Mouse (Mus musculus) hindbrain, embryonic 12.5 days (tissue): ENCODE measurements around the gene Pan3. TPM values are rescaled to one million over a fixed set of nuclear protein-coding genes. Genes with fewer than 3 reads are reported as not detected.

ENCODE experiments used
- ATAC-seq: fragments of 200-750 bp; cut with Nextera tagmentation; 2 replicates; pipeline ENCODE4 v1.8.0; 2017; ENCODE audit warnings: moderate TSS enrichment; ENCODE audit not compliant: low FRiP score
- H3K27ac ChIP-seq: fragments of 300-500 bp; sonication (generic); 2 replicates; pipeline ENCODE4 v1.5.1; 2016; ENCODE audit warnings: mild to moderate bottlenecking
- H3K27me3 ChIP-seq: fragments of 300-500 bp; sonication (generic); 2 replicates; pipeline ENCODE4 v1.6.1; 2016; ENCODE audit warnings: mild to moderate bottlenecking
- H3K36me3 ChIP-seq: fragments of 300-500 bp; sonication (generic); 2 replicates; pipeline ENCODE4 v1.6.1; 2016; ENCODE audit warnings: mild to moderate bottlenecking
- H3K4me1 ChIP-seq: fragments of 300-500 bp; sonication (generic); 2 replicates; pipeline ENCODE4 v1.6.1; 2016
- H3K4me2 ChIP-seq: fragments of 300-500 bp; sonication (generic); replicated peaks from 2 replicates; pipeline ENCODE4 v1.6.1; 2016; ENCODE audit warnings: mild to moderate bottlenecking
- H3K4me3 ChIP-seq: fragments of 300-500 bp; sonication (generic); 2 replicates; pipeline ENCODE4 v1.5.1; 2016; ENCODE audit warnings: mild to moderate bottlenecking
- H3K9ac ChIP-seq: fragments of 300-500 bp; sonication (generic); 2 replicates; pipeline ENCODE4 v1.6.1; 2016; ENCODE audit warnings: mild to moderate bottlenecking, moderate library complexity
- H3K9me3 ChIP-seq: fragments of 300-500 bp; sonication (generic); replicated peaks from 2 replicates; pipeline ENCODE4 v1.6.1; 2016; ENCODE audit warnings: mild to moderate bottlenecking
- WGBS: fragments of 180-500 bp; shearing (Covaris S2); methylation state at CpG from one replicate; pipeline ENCODE4 v1.1.7; 2016; 5-methylcytosine and 5-hydroxymethylcytosine counted together
- polyA plus RNA-seq: library from polyadenylated mRNA; unstranded; fragments of >200 nt; fragmentation: Nextera tagmentation; extraction: Ambion mirVana; gene quantifications from 2 replicates; pipeline ENCODE4 v1.2.1, GENCODE M21; 2016

Gene Pan3
- polyA plus RNA-seq, 1 experiment from 2014 or later, result 56.4 TPM

- no peak overlapping the region for H3K4me2 ChIP-seq
- no peaks in the 10 kb centered on the region for H3K9me3 ChIP-seq
- no peak overlapping the region for H3K9ac ChIP-seq
- no peaks in the 10 kb centered on the region for H3K4me1 ChIP-seq
- H3K36me3 ChIP-seq, result peaks cover 12% of the 10 kb centered on the region
- no peaks in the 10 kb centered on the region for H3K27me3 ChIP-seq
- no peak overlapping the region for H3K4me3 ChIP-seq
- ATAC-seq, result no peak
- no peak overlapping the region for H3K27ac ChIP-seq
Observed at GRCm38 (mm10) chr5:147466361-147466760, 36.4 kb downstream of the Pan3 start.

DNA sequence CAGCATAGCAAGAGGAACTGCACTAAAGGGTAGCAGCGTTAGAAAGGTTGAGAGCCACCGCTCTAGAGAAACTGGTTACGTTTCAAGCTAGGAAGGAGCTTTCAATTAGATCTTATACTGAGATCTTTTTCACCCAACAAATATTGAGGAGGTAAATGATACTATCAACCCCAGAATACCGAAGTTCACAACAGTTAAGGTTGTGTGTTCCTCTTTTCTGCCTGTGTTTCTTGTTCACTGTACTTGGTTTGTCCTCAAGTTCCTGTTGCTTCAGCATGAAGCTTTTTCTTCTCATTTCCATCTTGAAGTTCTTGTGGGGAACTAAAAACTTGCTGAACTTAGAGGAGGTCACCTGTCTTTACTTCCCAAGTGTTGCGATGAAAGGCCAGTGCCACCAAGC, 41.2 kb downstream of the Pan3 start:
- Histone ChIP-seq H3K27me3 (no peaks in the 10 kb centered on the region), H3K4me1 (peaks cover 3% of the 10 kb centered on the region; the same call in 1 of the 2 replicates), H3K27ac (no peak overlapping the region), H3K36me3 (peaks cover 12% of the 10 kb centered on the region), H3K4me3 (no peak overlapping the region), H3K9me3 (no peaks in the 10 kb centered on the region), H3K4me2 (no peak overlapping the region), H3K9ac (no peak overlapping the region)
- 97% methylated on average over 5 of the region's 5 CpGs for WGBS
- ATAC-seq, result no peak

DNA sequence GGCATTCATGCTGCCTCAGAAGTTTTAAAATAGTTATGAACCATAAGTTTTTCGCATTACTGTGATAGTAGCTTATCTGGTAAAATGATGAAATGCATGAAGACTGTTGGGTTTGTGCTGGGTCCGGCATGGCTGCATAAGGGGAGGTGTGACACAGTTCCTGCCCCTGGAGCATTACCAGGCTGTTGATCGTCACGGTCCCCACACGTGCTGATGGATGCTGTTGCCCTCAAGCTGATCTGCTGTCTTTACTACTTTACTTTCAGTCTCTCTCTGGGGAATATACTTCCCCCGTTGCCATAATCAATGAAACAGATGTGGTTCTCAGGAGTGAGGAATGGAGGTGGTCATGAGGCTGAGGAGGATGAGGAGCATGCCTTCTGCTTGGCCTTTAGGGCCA, 43.1 kb downstream of the Pan3 start:
- H3K4me3 ChIP-seq, result no peak overlapping the region
- 70% methylated on average over 6 of the region's 6 CpGs for WGBS
- no peaks in the 10 kb centered on the region for H3K9me3 ChIP-seq
- no peaks in the 10 kb centered on the region for H3K36me3 ChIP-seq
- no peak overlapping the region for H3K27ac ChIP-seq
- no peak overlapping the region for H3K4me2 ChIP-seq
- H3K9ac ChIP-seq, result no peak overlapping the region
- ATAC-seq, result no peak
- H3K27me3 ChIP-seq, result no peaks in the 10 kb centered on the region
- H3K4me1 ChIP-seq, result peaks cover 3% of the 10 kb centered on the region; the same call in 1 of the 2 replicates

DNA sequence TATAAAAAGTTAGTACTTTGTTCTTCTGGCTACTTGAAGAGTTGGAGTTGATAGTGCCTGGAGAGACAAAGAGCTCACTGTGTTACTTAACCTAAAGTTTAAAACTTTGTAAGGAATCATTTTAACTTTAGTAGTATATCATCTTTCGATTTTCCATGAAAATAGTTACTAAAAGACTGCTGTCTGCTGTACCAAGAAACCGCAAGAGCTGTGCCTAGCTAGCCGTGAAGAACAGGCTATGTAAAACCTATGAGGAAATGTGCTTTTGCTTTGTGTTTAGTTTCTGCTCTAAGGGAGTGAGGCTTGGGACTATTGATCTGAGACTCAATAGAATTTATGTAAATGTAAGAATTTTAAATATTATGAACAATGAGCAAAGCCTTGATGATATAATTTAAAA, 43.9 kb downstream of the Pan3 start:
- no peaks in the 10 kb centered on the region for H3K9me3 ChIP-seq
- H3K36me3 ChIP-seq, result no peaks in the 10 kb centered on the region
- H3K27ac ChIP-seq, result no peak overlapping the region
- WGBS, result 93% methylated on average over 3 of the region's 3 CpGs
- H3K4me2 ChIP-seq, result no peak overlapping the region
- no peaks in the 10 kb centered on the region for H3K27me3 ChIP-seq
- H3K4me3 ChIP-seq, result no peak overlapping the region
- H3K4me1 ChIP-seq, result peaks cover 3% of the 10 kb centered on the region; the same call in 1 of the 2 replicates
- H3K9ac ChIP-seq, result no peak overlapping the region
- ATAC-seq, result no peak

DNA sequence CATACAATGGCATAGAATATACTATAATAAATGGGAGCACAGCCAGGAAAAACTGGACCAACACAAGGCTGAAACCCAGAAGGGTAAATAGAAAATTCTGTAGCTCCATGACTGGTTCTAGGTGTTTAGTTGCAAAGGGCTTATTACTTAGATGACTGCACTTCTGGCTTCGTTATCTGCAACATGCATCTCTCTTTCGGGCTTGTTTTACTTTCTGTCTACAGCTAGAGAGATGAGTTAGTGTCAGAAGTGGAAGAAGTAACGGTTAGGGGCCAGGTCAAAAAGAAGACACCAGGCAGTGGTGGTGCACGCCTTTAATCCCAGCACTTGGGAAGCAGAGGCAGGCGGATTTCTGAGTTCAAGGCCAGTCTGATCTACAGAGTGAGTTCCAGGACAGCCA, 46.1 kb downstream of the Pan3 start:
- H3K9me3 ChIP-seq, result no peaks in the 10 kb centered on the region
- no peak overlapping the region for H3K9ac ChIP-seq
- H3K27ac ChIP-seq, result no peak overlapping the region
- no peak overlapping the region for H3K4me2 ChIP-seq
- H3K4me3 ChIP-seq, result no peak overlapping the region
- H3K4me1 ChIP-seq, result peaks cover 3% of the 10 kb centered on the region; the same call in 1 of the 2 replicates
- H3K36me3 ChIP-seq, result no peaks in the 10 kb centered on the region
- no peak for ATAC-seq
- H3K27me3 ChIP-seq, result no peaks in the 10 kb centered on the region
- WGBS, result 97% methylated on average over 5 of the region's 5 CpGs

GRCm38 (mm10) chr5:147477106-147477505, 47.1 kb downstream of the Pan3 start:
- H3K27me3 ChIP-seq, result no peaks in the 10 kb centered on the region
- H3K9me3 ChIP-seq, result no peaks in the 10 kb centered on the region
- no peak overlapping the region for H3K4me2 ChIP-seq
- H3K27ac ChIP-seq, result no peak overlapping the region
- no peaks in the 10 kb centered on the region for H3K36me3 ChIP-seq
- WGBS, result 98% methylated on average over 9 of the region's 9 CpGs
- peaks cover 3% of the 10 kb centered on the region; the same call in 1 of the 2 replicates for H3K4me1 ChIP-seq
- no peak overlapping the region for H3K4me3 ChIP-seq
- H3K9ac ChIP-seq, result no peak overlapping the region
- no peak for ATAC-seq

DNA sequence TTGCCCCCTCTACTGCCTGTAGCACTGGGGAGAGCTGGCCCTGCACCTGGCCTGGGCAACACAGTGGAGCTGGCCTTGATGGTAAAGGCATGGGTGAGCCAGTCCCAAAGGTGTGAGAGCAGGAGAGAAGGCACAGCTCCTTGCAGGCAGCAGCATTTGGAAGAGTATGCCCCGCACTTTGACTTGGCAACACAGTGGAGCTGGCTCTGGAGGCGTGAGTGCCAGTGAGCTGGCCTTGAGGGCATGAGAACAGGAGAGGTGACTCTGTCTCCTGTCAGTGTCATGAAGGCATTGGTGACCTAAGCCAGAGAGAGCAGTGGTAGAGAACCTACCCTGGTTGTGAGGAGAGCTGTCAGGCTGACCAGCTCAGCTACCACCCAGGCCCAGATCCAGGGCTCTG, 49.4 kb downstream of the Pan3 start:
- H3K27me3 ChIP-seq, result no peaks in the 10 kb centered on the region
- no peak overlapping the region for H3K4me2 ChIP-seq
- ATAC-seq, result no peak
- no peaks in the 10 kb centered on the region for H3K36me3 ChIP-seq
- H3K4me3 ChIP-seq, result no peak overlapping the region
- no peak overlapping the region for H3K27ac ChIP-seq
- no peak overlapping the region for H3K9ac ChIP-seq
- WGBS, result 92% methylated on average over 2 of the region's 2 CpGs
- no peaks in the 10 kb centered on the region for H3K4me1 ChIP-seq
- H3K9me3 ChIP-seq, result no peaks in the 10 kb centered on the region

- ATAC-seq, result no peak
- Histone ChIP-seq H3K4me1 (no peaks in the 10 kb centered on the region), H3K27ac (no peak overlapping the region), H3K36me3 (no peaks in the 10 kb centered on the region), H3K4me3 (no peak overlapping the region), H3K27me3 (no peaks in the 10 kb centered on the region), H3K9me3 (no peaks in the 10 kb centered on the region), H3K4me2 (no peak overlapping the region), H3K9ac (no peak overlapping the region)
- whole genome bisulfite sequencing, result 79% methylated on average over 3 of the region's 3 CpGs
Observed at GRCm38 (mm10) chr5:147484142-147484541, 54.2 kb downstream of the Pan3 start.

- no peaks in the 10 kb centered on the region for H3K9me3 ChIP-seq
- 87% methylated on average over 6 of the region's 6 CpGs for WGBS
- no peaks in the 10 kb centered on the region for H3K36me3 ChIP-seq
- no peaks in the 10 kb centered on the region for H3K27me3 ChIP-seq
- no peak overlapping the region for H3K4me2 ChIP-seq
- no peak overlapping the region for H3K4me3 ChIP-seq
- no peak overlapping the region for H3K27ac ChIP-seq
- no peaks in the 10 kb centered on the region for H3K4me1 ChIP-seq
- H3K9ac ChIP-seq, result no peak overlapping the region
- ATAC-seq, result no peak
Observed at GRCm38 (mm10) chr5:147489226-147489625, 59.3 kb downstream of the Pan3 start.

DNA sequence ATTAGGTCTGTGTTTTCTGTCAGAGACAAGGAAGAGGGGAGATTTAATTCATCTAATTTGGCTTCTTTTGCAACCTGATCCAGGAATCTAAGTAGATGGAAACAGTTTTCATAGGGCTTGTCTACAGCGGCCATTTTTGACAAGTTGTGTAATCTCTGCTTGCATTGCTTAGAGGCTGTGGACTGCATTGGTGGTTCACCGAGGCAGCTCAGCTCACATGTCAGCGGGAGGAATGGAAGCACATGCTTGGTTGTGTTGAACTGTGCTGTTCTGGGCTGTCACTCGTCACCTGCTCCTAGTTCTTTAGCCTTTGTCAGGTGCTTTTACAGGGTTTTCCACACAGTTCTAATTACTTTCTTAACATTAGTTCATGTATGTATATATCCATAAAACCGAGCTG, 60.9 kb downstream of the Pan3 start:
- Histone ChIP-seq H3K27ac (no peak overlapping the region), H3K9ac (no peak overlapping the region), H3K4me1 (no peaks in the 10 kb centered on the region), H3K27me3 (no peaks in the 10 kb centered on the region), H3K4me2 (no peak overlapping the region), H3K4me3 (no peak overlapping the region), H3K9me3 (no peaks in the 10 kb centered on the region), H3K36me3 (no peaks in the 10 kb centered on the region)
- no peak for ATAC-seq
- WGBS, result 88% methylated on average over 5 of the region's 5 CpGs

- Histone ChIP-seq H3K27ac (no peak overlapping the region), H3K4me1 (no peaks in the 10 kb centered on the region), H3K9me3 (no peaks in the 10 kb centered on the region), H3K36me3 (no peaks in the 10 kb centered on the region), H3K27me3 (no peaks in the 10 kb centered on the region), H3K9ac (no peak overlapping the region), H3K4me3 (no peak overlapping the region), H3K4me2 (no peak overlapping the region)
- WGBS, result 80% methylated on average over 3 of the region's 3 CpGs
- ATAC-seq, result no peak
Observed at GRCm38 (mm10) chr5:147492511-147492910, 62.5 kb downstream of the Pan3 start.

DNA sequence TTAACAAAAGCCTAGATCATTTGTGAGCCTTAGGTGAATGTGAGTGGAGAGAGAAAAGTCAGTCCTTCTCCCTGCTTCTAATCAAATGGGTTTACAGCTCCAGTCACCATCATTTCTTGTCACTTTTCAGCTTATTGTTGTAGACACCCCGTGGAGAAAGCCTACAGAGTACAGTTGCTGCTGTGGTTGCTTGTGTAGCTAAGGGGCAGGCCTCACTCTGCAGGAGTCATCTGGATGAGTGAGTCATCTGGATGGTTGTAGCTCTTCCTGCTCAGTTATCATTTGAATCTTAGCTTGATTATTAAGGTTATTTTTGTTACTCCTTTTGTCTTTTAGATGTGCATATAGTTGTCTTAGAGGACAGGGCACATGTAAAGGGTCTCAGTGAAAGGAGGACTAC, 63.2 kb downstream of the Pan3 start:
- H3K9me3 ChIP-seq, result no peaks in the 10 kb centered on the region
- H3K36me3 ChIP-seq, result no peaks in the 10 kb centered on the region
- no peaks in the 10 kb centered on the region for H3K4me1 ChIP-seq
- H3K4me2 ChIP-seq, result no peak overlapping the region
- 83% methylated on average over 1 of the region's 1 CpGs for WGBS
- no peaks in the 10 kb centered on the region for H3K27me3 ChIP-seq
- H3K27ac ChIP-seq, result no peak overlapping the region
- no peak for ATAC-seq
- no peak overlapping the region for H3K9ac ChIP-seq
- H3K4me3 ChIP-seq, result no peak overlapping the region

- no peak for ATAC-seq
- WGBS, result 92% methylated on average over 8 of the region's 8 CpGs
- Histone ChIP-seq H3K36me3 (no peaks in the 10 kb centered on the region), H3K4me3 (no peak overlapping the region), H3K9ac (no peak overlapping the region), H3K9me3 (no peaks in the 10 kb centered on the region), H3K27me3 (no peaks in the 10 kb centered on the region), H3K4me2 (no peak overlapping the region), H3K4me1 (no peaks in the 10 kb centered on the region), H3K27ac (no peak overlapping the region)
Observed at GRCm38 (mm10) chr5:147493685-147494084, 63.7 kb downstream of the Pan3 start.

DNA sequence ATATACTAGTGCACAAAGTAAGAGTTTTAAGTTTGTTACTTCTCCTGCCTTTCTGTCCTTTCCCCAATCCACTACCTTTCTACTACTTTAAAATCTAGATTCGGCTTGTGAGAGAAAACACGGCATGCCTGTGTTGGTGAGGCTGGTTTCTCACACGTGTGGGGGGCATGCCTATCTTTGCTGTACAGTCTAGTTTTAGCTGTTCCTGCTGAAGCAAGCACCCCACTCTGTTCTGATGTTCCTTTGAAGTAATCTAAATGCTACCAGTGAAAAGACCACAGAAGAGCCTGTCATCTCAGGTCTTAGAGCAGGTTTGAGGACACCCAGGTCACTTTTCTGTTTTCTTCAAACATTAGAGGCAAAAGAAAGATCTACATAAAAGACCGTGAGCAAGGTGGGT, 64.4 kb downstream of the Pan3 start:
- Histone ChIP-seq H3K27ac (no peak overlapping the region), H3K9ac (no peak overlapping the region), H3K4me2 (no peak overlapping the region), H3K27me3 (no peaks in the 10 kb centered on the region), H3K4me3 (no peak overlapping the region), H3K9me3 (no peaks in the 10 kb centered on the region), H3K36me3 (no peaks in the 10 kb centered on the region), H3K4me1 (no peaks in the 10 kb centered on the region)
- WGBS, result 93% methylated on average over 4 of the region's 4 CpGs
- no peak for ATAC-seq
